Mouse (Mus musculus) embryonic fibroblast, embryonic 13.5 days (primary cell): ENCODE data around the gene Trim80. TPM values are rescaled to one million over a fixed set of nuclear protein-coding genes. Genes with fewer than 3 reads are reported as not detected.
"Not testable (repeated sequence)": the region's sequence is repeated elsewhere in the genome, so short reads cannot be mapped to it uniquely, and the experiment has no call there.

Experiments used
- H3K27ac ChIP-seq: 2 replicates; pipeline ENCODE4 v1.5.1; 2012; ENCODE audit warnings: low read length, control low read depth, inconsistent platforms; ENCODE audit not compliant: insufficient read depth
- H3K4me1 ChIP-seq: 2 replicates; pipeline ENCODE4 v1.6.1; 2011; ENCODE audit warnings: low read length; ENCODE audit not compliant: control insufficient read depth, insufficient read depth
- H3K4me3 ChIP-seq: 2 replicates; pipeline ENCODE4 v1.5.1; 2011; ENCODE audit warnings: mild to moderate bottlenecking, control low read depth, low read length; ENCODE audit not compliant: insufficient read depth
- CTCF ChIP-seq: IDR thresholded peaks from 2 replicates; pipeline ENCODE4 v1.5.1; 2011; ENCODE audit warnings: mild to moderate bottlenecking, control low read depth, low read length, moderate library complexity, borderline replicate concordance; ENCODE audit not compliant: insufficient read depth
- POLR2A ChIP-seq: IDR thresholded peaks from 2 replicates; pipeline ENCODE4 v1.6.1; 2011; ENCODE audit warnings: low read depth, mild to moderate bottlenecking, control low read depth, low read length, moderate library complexity
- polyA plus RNA-seq: library from polyadenylated mRNA; stranded (reverse); fragments of >200 nt; gene quantifications from 2 replicates; pipeline ENCODE4 v1.2.4, GENCODE M21; 2011; ENCODE audit warnings: low read depth; ENCODE audit not compliant: missing spikeins, insufficient read length

Gene Trim80
- polyA plus RNA-seq, 1 experiment, result not detected

GRCm38 (mm10) chr11:115446906-115447305, 6.6 kb downstream of the Trim80 start:
- Histone ChIP-seq H3K4me1 (no peaks in the 10 kb centered on the region), H3K27ac (no peak overlapping the region), H3K4me3 (no peak overlapping the region)
- TF ChIP-seq CTCF (no peak), POLR2A (no peak)

DNA sequence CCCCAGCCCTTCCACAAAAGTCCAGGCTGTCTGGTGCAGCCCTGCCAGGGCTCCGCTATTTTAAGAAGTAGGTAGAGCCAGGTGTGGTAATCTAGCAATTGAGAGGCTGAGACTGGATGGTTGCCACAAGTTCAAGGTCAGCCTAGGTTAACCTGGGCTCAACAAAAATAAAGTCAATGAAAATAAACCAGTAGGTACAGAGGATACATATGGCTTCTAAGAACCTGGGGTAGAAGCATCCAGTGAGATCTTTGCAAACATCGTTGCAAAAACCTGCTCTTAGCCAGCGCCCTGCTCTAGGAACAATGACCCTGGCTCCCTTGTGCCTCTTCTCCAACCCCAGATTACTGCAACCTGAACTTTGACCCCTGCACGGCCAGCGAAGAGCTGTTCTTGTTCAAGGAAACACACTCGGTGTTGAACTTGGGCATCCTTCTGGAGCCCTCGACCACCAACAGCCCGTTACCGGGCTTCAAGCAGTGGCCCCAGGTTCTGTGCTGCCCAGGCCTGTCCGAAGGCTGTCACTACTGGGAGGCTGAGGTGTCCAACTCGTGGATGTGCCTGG, 7.1 kb downstream of the Trim80 start:
- Histone ChIP-seq H3K4me1 (no peaks in the 10 kb centered on the region), H3K27ac (no peak overlapping the region), H3K4me3 (no peak overlapping the region)
- no peak for TF ChIP-seq POLR2A
- no peak for TF ChIP-seq CTCF

DNA sequence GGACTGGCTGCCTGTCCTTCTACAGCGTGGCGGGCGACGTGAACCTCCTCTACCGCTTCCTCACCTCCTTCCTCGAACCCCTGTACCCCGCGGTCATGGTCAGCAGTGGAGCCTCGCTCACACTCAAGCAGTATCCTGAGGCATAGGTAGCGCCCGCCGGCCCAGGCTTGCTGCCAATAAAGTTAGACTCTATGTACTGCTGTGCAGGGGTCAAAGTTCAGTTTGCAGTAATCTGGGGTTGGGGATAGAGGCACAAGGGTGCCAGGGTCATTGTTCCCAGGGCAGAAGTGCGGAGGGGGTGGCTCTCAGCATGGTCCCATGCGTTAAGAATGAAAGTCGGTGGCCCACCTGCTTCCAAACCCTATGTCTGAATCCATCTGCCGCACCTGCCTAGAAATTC, 7.7 kb downstream of the Trim80 start:
- Histone ChIP-seq H3K4me3 (no peak overlapping the region), H3K4me1 (no peaks in the 10 kb centered on the region), H3K27ac (no peak overlapping the region)
- TF ChIP-seq POLR2A, result no peak
- no peak for TF ChIP-seq CTCF

- H3K27ac ChIP-seq, result no peak overlapping the region
- no peaks in the 10 kb centered on the region for H3K4me1 ChIP-seq
- H3K4me3 ChIP-seq, result no peak overlapping the region
- TF ChIP-seq CTCF (no peak), POLR2A (no peak)
Observed at GRCm38 (mm10) chr11:115448998-115449397, 8.7 kb downstream of the Trim80 start.

DNA sequence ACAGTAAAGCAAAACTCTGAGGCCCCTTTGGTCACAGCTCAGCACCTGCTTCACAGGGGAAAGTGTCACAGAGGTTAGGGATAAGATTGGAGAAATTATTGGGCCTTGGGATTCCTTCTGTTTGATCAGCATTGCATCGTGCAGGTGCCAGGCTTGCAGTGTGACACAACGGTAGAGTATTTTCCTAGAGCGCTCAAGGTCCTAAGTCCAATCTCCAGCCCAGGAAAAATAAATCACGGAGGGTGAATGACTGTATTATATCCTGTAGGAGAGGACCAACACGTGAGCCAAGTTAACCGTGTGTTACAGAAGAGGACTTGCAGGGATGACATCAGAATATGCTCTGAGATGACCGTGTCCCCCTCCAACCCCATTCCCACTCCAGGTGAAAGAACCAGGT, 9.8 kb downstream of the Trim80 start:
- no peak for TF ChIP-seq POLR2A
- TF ChIP-seq CTCF, result no peak
- Histone ChIP-seq H3K27ac (no peak overlapping the region), H3K4me3 (no peak overlapping the region), H3K4me1 (no peaks in the 10 kb centered on the region)

DNA sequence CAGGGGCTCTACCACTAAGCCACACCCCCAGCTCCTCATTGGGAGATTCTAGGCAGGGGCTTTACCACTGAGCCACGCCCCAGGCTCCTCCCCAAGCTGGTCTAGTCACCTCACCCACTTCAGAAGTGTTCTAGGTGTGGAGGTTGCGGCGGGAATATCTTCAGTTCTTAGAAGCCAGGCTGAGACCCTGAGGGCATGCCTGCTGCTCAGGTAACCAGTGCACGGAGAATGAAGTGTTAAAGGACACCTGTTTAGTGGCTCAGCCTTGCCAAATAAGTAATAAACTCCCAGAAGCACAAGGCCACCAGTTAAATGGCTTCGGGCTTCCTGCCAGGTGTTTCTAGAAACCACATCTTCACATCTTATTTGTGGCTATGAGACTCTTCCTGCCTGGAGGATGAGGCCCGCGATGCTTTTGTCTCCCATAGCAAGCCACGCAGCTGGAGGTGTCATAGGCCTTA, 11.5 kb downstream of the Trim80 start:
- Histone ChIP-seq H3K27ac (no peak overlapping the region), H3K4me3 (no peak overlapping the region), H3K4me1 (no peaks in the 10 kb centered on the region)
- TF ChIP-seq CTCF (no peak), POLR2A (no peak)

DNA sequence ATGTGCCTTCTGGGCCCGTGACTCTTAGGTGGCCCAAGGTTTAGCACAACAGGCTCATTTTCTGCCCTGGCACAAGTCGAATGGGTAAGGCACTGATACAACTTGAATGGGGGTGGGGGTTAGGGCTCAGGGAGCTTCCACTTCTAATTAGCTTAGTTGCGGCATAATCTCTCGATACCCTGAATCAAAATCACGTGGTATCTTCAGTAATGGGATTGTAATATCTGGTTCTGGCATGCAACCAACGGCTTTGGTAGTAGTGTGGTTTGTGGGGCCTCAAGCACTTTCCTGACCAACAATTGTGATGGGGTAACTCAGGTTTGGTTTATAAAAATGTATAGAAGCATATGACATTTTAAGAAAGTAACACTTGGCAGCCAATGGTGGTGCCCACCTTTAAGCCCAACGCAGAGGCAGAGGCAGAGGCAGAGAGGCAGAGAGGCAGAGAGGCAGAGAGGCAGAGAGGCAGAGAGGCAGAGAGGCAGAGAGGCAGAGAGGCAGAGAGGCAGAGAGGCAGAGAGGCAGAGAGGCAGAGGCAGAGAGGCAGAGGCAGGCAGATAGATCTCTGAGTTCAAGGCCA, 12.0 kb downstream of the Trim80 start:
- no peak overlapping the region for H3K27ac ChIP-seq
- H3K4me1 ChIP-seq, result no peaks in the 10 kb centered on the region
- TF ChIP-seq POLR2A (no peak), CTCF (no peak)
- no peak overlapping the region for H3K4me3 ChIP-seq

DNA sequence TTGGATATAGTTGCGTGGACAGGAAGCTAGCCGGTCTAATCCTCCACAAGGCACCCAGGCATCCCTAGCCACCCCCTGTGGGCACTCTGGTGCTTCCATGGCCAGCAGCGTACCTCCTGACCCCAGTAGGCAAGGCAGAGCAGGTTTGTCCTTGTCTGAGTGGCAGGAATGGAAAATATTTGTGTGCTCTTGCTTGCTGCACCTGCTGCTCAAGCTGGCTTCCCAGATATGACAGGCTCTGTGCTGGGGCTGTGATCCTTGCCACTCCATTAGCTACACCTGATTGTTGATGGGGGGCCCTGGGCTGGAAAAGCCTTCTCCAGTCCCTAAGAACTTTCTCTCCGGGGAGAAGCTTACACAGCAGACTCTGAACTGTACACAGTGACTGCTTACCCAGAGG, 13.0 kb downstream of the Trim80 start:
- H3K4me3 ChIP-seq, result no peak overlapping the region
- H3K4me1 ChIP-seq, result no peaks in the 10 kb centered on the region
- no peak overlapping the region for H3K27ac ChIP-seq
- TF ChIP-seq CTCF (no peak), POLR2A (no peak)

GRCm38 (mm10) chr11:115454822-115455221, 14.5 kb downstream of the Trim80 start:
- not testable (repeated sequence) for H3K27ac ChIP-seq

DNA sequence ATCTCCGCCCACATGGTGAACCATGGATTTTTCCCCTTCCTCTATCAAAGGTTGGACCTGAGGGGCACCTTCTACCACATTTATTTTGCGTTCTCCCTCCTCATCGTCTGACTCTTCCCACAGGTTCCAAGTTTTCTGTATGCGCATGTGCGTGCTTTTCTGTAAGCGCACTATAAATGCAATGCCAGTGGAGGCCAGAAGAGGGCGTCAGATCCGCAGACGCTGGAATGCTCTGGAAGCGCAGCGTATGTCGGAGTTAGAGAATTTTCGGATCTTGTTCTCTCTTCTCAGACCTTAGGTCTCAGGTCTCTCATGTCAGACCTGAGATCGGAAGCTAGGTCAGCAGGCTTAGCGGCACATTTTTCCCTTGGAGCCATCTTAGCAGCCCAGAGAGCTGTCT, 15.3 kb downstream of the Trim80 start:
- no peak overlapping the region for H3K4me3 ChIP-seq
- no peak overlapping the region for H3K27ac ChIP-seq
- H3K4me1 ChIP-seq, result no peaks in the 10 kb centered on the region
- TF ChIP-seq CTCF (no peak), POLR2A (no peak)

More at GRCm38 (mm10) chr11:115454822-115455221, 14.5 kb downstream of the Trim80 start:
- H3K4me3 ChIP-seq, H3K4me1 ChIP-seq: not testable (repeated sequence)

DNA sequence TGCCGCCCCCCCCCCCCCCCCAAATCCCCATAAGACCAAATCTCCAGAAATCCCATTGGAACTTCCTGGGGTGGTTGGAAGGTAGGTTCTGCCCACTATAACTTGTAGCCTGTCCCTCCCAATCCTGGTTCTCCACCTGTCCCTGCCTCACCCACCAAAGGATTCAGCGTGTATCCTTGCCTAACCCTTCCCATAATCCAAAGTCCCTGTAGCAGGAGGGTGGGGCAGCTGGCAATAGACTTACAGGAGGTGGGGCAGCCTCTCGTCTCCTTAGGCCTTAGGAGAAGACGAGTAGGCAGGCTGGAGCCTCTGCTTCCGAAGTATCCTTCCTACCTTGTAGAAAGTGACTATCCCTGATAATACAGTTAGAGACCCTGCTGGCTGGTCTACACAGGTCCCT, 15.8 kb downstream of the Trim80 start:
- no peaks in the 10 kb centered on the region for H3K4me1 ChIP-seq
- no peak for TF ChIP-seq POLR2A
- no peak for TF ChIP-seq CTCF
- no peak overlapping the region for H3K4me3 ChIP-seq
- H3K27ac ChIP-seq, result no peak overlapping the region
